Mouse (Mus musculus): Measurements from ENCODE around the gene Thada.

DNA sequence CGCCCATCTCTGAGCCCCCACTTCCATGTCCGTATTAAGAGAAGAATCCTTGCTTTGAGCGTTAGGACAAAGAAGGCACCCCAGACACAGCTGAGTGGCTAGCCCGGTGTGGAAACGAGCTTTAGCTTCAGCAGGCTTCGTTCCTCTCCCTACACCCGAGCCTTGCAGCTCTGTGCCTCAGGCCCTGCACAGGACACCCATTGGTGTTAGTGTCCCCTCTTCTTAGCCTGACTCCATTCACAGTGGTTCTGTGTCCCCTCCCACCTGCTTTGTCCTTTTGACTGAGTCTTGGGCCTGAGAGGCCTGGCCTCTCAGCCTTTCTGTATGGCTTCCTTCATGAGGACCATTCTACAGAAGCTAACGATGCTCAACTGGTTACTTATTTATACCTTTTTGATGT lies 315.7 kb downstream of the Thada start:
- TF ChIP-seq GATA1 (IDR thresholded peaks at IDR 0.05; ENCODE audit: borderline replicate concordance, low read length) (no peak), FLI1 (IDR thresholded peaks at IDR 0.05; ENCODE audit: low read length) (no peak)
